Mouse (Mus musculus) urinary bladder, postnatal 10 days (tissue): ENCODE measurements at regions not wholly inside any gene's neighbourhood (a gene's known extent, or its start where the extent isn't known, plus 50 kb on each side); places are given as distances from the start of the nearest gene placed in this dataset.
A peak's percentile ranks its signal among the peaks of the same experiment; 100 is the strongest.

Source experiments
- DNase-seq: peaks from one replicate; pipeline ENCODE4 v3.0.0; 2022; ENCODE audit warnings: low spot score

DNA sequence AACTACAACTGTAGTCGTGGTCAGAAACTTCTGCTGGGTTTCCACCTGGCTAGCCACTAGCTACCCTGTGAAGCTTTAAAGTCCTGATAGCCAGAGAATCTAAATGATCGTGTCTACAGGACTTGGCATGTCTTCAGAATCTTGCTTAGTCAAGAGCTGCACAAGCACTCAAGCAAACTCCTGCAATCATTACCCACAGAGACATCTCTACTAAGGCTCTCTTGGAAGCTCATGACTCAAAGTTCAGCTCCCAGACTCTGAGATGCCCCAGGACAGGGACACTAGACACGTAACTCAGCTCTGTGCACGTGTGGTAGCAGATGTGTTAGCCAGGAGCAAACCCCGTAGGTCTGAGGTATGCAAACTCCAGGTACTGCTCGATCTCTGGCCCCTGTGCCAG lies 242.2 kb downstream of the Rybp start:
- DNase-seq: no peak

GRCm38 (mm10) chr6:100041161-100041560 lies 246.1 kb downstream of the Rybp start:
- no peak for DNase-seq

GRCm38 (mm10) chr6:100040459-100040984 lies 246.8 kb downstream of the Rybp start:
- no peak for DNase-seq

DNA sequence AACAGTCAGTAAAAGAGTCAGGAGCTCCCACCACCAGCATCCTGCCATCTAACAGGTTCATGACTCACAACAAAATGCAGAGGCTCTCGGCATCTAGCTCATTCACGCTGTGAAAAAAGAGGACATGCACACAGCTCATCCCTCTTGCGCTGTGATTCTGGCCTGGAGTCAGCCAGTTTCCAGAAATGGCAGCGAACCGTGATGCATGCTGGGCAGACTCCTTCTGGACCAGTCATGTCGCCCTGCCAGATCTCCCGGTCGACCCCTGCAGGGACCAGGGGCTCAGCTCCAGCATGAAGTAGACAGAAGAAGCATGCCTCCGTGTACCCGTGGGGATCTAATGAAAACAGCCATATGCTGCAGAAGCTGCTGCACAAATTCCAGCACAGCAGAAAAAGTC lies 254.6 kb downstream of the Rybp start:
- no peak for DNase-seq

GRCm38 (mm10) chr6:100030522-100030921 lies 256.8 kb downstream of the Rybp start:
- DNase-seq: no peak

DNA sequence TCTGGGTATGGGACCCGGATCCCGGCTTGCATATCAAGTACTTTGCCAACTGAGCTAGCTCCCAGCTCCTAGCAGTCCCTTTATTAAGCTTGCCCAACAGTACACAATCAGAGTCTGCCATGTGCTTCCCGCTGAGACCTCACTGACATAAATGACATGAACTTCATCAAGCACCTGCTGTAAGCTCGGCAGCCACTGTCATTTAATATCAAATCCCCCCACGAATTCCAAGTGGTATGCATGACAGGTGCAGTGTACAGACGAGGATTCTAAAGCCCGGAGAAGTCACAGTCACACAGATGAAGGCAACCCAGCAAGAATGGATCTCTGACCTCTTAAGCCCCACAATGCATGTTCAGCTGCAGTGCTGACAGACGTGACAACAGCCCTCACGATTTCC lies 257.3 kb downstream of the Rybp start:
- no peak for DNase-seq

DNA sequence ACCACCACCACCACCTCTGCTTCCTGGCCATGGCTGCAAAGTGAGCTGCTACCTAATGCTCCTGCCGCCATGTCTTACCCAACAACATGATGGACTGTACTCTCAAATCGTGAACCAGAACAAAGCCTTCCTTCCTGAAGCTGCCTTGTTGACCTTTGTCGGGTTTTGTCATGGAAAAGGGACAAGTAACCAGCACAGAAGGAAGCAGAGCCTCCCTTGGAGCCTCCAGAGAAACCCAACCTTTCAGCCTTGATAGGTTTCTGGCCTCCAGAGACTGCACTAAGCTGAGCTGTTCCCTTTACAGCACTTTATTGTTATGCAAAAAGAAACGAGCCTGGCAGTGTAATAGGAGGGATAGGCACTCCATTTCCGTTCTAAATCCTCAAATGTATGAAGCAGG lies 259.8 kb downstream of the Rybp start:
- DNase-seq: no peak

DNA sequence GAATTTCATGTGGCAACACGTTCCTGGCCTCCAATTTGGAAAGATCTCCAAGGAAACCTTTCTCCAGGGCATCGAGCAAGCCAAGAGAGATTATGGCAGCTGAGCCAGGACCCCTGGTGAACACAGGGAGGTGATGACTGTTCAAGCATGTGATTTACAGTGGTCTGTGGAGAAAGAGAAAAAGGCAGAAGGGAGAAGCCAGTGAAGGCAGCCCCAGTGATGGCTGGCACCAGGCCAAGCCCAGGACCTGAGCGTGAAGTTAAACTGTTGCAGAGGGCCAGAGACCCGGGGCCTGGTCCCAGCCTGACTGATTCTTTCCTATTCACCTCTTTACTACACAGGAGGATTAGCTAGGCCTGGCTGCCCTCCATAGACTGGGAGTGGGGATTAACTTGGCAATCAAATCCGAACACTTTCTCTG lies 261.7 kb downstream of the Rybp start:
- DNase-seq: no peak

DNA sequence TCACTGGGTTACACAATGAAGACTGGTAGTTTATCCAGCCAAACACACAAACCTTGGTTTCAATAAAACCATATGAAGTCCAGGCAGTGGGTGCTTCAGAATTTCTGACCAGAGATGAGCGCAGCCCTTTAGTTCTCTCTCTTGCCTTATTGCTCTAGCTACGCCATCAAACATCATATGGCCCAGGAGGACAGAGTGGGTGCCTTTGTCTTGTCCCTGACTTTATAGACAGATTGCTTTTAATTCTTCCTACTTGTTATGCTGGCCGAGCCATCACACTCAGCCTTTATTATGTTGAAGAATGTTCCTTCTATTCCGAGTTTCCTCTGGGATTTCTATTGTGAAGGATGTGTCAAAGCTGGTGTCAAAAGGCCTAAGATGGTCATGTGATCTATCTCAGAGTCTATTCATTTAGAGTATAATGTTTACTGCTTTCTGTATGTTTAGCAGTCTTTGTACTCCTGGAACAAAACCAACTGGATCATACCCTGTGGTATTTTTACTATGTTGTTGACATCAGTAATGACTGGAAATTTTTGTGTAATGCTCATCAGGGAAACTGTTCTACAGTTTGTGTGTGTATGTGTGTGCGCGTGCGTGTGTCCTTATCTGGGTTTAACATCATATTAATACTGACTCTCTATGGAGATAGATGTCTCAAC lies 263.7 kb downstream of the Rybp start:
- DNase-seq: no peak

- DNase-seq: no peak
These were observed 268.3 kb downstream of the Rybp start for GRCm38 (mm10) chr6:100019016-100019415.

- DNase-seq: no peak
These were observed 273.3 kb downstream of the Rybp start for GRCm38 (mm10) chr6:100013949-100014348.

DNA sequence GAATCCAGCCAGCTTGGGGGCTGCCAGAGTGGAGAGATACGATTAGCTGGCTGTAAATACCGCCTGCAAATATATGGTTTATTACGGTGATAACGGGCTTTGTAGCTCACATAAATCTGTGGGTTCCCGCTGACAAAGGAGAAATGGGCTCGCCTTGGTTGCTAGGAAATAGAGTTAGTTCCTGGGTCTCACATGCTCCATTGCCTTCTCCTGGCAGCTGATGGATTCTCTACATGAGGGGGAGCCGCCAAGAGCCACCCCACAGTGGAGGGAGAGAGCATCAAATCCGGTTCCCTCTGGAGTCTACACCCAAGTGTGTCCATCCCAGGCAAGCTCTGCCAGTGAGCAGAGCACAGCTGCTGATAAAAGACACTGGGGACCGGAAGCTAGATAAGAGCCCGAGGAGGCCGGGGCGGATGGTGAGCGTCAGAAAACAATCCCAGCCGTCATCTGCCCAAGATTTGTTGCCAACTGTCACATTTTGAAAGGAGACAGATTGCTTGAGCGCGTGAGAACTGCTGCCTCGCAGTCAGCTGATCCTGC lies 275.7 kb downstream of the Rybp start:
- DNase-seq: no peak

DNA sequence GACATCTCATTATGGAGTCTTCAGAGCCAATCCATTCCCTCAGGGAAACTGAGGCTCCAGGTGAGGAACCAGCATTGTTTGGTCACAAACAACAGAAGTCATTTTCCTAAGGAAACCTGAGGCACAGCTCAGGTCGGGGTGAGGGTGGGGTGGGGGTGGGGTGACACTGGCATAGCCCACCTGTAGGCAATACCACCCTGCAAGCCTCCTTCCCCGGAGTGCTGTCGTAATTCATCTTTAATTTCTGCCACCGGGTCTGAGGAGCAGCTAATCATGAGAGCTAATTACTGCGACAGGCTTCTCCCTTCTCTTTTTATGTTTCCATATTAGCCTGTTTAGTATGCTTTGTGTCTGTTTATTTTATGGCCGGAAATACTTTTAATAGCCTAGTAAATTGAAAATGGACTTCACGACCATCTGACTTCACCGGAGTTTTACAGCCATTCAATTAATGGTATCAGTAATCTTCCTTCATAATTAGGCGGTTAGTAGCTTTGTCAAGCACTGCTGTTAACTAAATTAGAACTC lies 276.3 kb downstream of the Rybp start:
- no peak for DNase-seq

- DNase-seq: no peak
These were observed 273.6 kb upstream of the Prok2 start for GRCm38 (mm10) chr6:99999711-100000365.

- no peak for DNase-seq
These were observed 270.1 kb upstream of the Prok2 start for GRCm38 (mm10) chr6:99995970-99996956.

GRCm38 (mm10) chr6:99994026-99994425 lies 267.8 kb upstream of the Prok2 start:
- no peak for DNase-seq

GRCm38 (mm10) chr6:99991079-99991478 lies 264.9 kb upstream of the Prok2 start:
- DNase-seq: peak; percentile 66

DNA sequence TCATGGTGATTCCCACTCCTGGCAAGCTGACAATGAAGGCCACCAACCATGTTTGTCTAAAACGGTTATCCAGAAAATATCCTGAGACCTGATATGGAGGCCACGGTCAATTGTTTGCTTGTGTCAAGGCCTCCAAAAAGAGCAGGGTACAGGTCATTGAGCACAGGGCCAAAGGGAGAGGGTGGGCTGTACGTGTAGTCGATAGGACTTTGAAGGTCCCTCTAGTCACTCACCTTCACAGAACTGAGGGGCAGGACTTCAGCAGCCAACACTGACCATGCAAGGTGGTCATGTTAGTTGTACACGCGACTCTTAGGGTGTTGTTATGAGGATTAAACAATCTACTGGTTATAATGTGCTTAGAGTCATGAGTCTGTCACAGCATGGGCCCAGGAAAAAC lies 264.4 kb upstream of the Prok2 start:
- DNase-seq: no peak

DNA sequence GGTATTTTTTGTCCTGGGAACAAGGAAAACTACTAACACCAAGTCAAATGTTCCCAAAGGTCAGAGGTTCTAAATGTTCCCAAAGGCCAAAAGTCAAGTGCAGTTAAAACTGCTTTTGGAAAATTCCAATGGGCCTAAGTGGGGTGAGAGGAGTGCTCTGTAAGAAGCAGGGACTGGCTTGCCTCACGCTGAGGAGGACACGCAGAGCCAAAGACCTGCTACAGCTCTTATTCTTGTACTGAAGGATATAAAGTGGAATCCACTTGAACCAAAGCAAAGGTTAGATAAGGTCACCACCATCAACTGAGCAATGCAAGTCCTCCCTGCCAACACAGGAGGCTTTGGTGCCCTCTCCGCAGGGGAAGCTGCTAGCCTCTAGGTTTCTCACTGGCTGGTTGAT lies 260.3 kb upstream of the Prok2 start:
- no peak for DNase-seq

- no peak for DNase-seq
These were observed 259.1 kb upstream of the Prok2 start for GRCm38 (mm10) chr6:99985322-99985721.

DNA sequence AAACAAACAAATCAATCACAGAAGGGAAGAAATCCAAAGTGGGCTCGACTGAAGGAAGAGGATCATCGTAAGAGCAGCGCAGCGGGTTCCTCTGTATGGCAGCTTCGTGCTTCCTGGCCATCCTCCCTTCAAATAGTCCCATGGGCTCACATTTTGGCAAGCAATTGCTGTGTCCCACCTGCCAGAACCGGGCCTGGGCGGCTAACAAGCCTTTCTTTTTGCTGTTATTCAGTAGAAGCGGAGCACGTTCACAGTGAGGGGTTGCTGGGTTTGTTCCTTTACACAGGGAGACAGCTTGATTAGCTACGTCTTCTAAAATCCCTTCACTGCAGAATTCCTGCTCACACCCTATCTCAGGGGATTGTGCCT lies 258.6 kb upstream of the Prok2 start:
- no peak for DNase-seq
